Mouse (Mus musculus) kidney, postnatal 0 days (tissue): Measurements from ENCODE around the gene Dnmt1. TPM values are rescaled to one million over a fixed set of nuclear protein-coding genes. Genes with fewer than 3 reads are reported as not detected.

Experiments
- ATAC-seq: fragments of 200-750 bp; cut with Nextera tagmentation; replicated peaks from 2 replicates; pipeline ENCODE4 v1.8.0; 2017; ENCODE audit warnings: low read depth, moderate number of reproducible peaks, moderate TSS enrichment, moderate library complexity; ENCODE audit not compliant: low FRiP score
- DNase-seq: peaks from one replicate; pipeline ENCODE4 v3.0.0-alpha.2; 2016; ENCODE audit warnings: low spot score
- H3K27ac ChIP-seq: fragments of 300-500 bp; sonication (generic); 2 replicates; pipeline ENCODE4 v1.5.1; 2014; ENCODE audit warnings: mild to moderate bottlenecking
- H3K27me3 ChIP-seq: fragments of 300-500 bp; sonication (generic); 2 replicates; pipeline ENCODE4 v1.6.1; 2014; ENCODE audit warnings: low read length, mixed read lengths; ENCODE audit not compliant: insufficient read depth
- H3K36me3 ChIP-seq: fragments of 300-500 bp; sonication (generic); 2 replicates; pipeline ENCODE4 v1.6.1; 2014; ENCODE audit warnings: low read length, mixed read lengths; ENCODE audit not compliant: insufficient read depth
- H3K4me1 ChIP-seq: fragments of 300-500 bp; sonication (generic); replicated peaks from 2 replicates; pipeline ENCODE4 v1.6.1; 2014; ENCODE audit warnings: antibody characterized with exemption, low read length, mixed read lengths; ENCODE audit not compliant: insufficient read depth
- H3K4me2 ChIP-seq: fragments of 300-500 bp; sonication (generic); 2 replicates; pipeline ENCODE4 v1.6.1; 2014; ENCODE audit warnings: mild to moderate bottlenecking, low read length, moderate library complexity, mixed read lengths
- H3K4me3 ChIP-seq: fragments of 300-500 bp; sonication (generic); replicated peaks from 2 replicates; pipeline ENCODE4 v1.5.1; 2014; ENCODE audit warnings: low read depth, low read length
- H3K9ac ChIP-seq: fragments of 300-500 bp; sonication (generic); 2 replicates; pipeline ENCODE4 v1.6.1; 2014; ENCODE audit warnings: low read depth, low read length
- H3K9me3 ChIP-seq: fragments of 300-500 bp; sonication (generic); replicated peaks from 2 replicates; pipeline ENCODE4 v1.6.1; 2016; ENCODE audit warnings: low read length, inconsistent platforms, mixed read lengths
- CTCF ChIP-seq: IDR thresholded peaks from 2 replicates; pipeline ENCODE4 v1.5.1; 2016; ENCODE audit warnings: antibody characterized with exemption, low read depth, mild to moderate bottlenecking, moderate library complexity
- WGBS: fragments of 180-500 bp; shearing (Covaris S2); extraction: QIAGEN DNeasy Blood & Tissue Kit; methylation state at CpG from one replicate; pipeline ENCODE4 v1.1.7; 2014; 5-methylcytosine and 5-hydroxymethylcytosine counted together
- polyA plus RNA-seq: library from polyadenylated mRNA; unstranded; fragments of >200 nt; fragmentation: Nextera tagmentation; extraction: Ambion mirVana; gene quantifications from 2 replicates; pipeline ENCODE4 v1.2.1, GENCODE M21; 2015

The Dnmt1 gene
- polyA plus RNA-seq, 1 experiment from 2014 or later: 34.1 TPM

- H3K4me3 ChIP-seq: no peak overlapping the region
- no peak for TF ChIP-seq CTCF
- peak overlapping the region; percentile 36; the same call in 1 of the 2 replicates for H3K4me2 ChIP-seq
- H3K27me3 ChIP-seq: no peaks in the 10 kb centered on the region
- ATAC-seq (no peak; the same call in 1 of the 2 replicates), DNase-seq (peak; percentile 66)
- 3% methylated on average over 10 of the region's 10 CpGs for WGBS
- 0 out of 2 replicates have a peak, but pooled peaks cover 3% of the 10 kb centered on the region for H3K4me1 ChIP-seq
- H3K9ac ChIP-seq: no peak overlapping the region
- H3K27ac ChIP-seq: peak overlapping the region; percentile 5; the same call in 1 of the 2 replicates
- no peaks in the 10 kb centered on the region for H3K36me3 ChIP-seq
- no peaks in the 10 kb centered on the region for H3K9me3 ChIP-seq
Measured at GRCm38 (mm10) chr9:20990861-20991260, 31.2 kb upstream of the Dnmt1 start.

GRCm38 (mm10) chr9:20987953-20988352 is 28.3 kb upstream of the Dnmt1 start:
- Histone ChIP-seq H3K4me3 (no peak overlapping the region), H3K36me3 (no peaks in the 10 kb centered on the region), H3K27me3 (no peaks in the 10 kb centered on the region), H3K27ac (no peak overlapping the region), H3K4me1 (0 out of 2 replicates have a peak, but pooled peaks cover 7% of the 10 kb centered on the region), H3K4me2 (no peak overlapping the region), H3K9ac (no peak overlapping the region), H3K9me3 (no peaks in the 10 kb centered on the region)
- ATAC-seq (no peak), DNase-seq (no peak)
- no peak for TF ChIP-seq CTCF
- 23% methylated on average over 7 of the region's 7 CpGs for WGBS

- 53% methylated on average over 15 of the region's 15 CpGs for WGBS
- no peak for ATAC-seq
- Histone ChIP-seq H3K4me2 (no peak overlapping the region), H3K27me3 (no peaks in the 10 kb centered on the region), H3K9me3 (no peaks in the 10 kb centered on the region), H3K36me3 (no peaks in the 10 kb centered on the region), H3K27ac (no peak overlapping the region), H3K4me1 (0 out of 2 replicates have a peak, but pooled peaks cover 7% of the 10 kb centered on the region), H3K4me3 (no peak overlapping the region), H3K9ac (no peak overlapping the region)
- DNase-seq: peak; percentile 82
- TF ChIP-seq CTCF: no peak
Measured at GRCm38 (mm10) chr9:20986952-20987686, 27.4 kb upstream of the Dnmt1 start.

DNA sequence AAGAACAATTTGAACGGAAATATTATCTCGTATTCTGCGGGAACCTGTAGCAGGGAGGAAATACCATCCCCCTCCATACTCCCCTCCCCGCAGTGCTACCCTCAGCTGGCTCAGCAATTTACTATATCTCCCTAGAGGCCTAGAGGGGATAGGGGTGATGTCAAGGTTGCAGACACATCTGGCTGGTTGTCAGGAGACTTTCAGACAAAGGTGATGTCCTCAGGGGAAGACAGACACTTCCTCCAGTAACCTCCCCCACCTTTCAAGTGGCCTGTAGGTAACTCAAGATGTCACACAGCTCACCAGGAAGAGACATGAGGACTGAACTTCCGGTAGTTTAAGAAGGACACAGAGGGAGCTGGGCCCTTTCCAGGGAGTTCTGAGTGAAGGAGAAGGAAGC is 23.5 kb upstream of the Dnmt1 start:
- ATAC-seq (no peak), DNase-seq (no peak)
- no peak overlapping the region for H3K4me3 ChIP-seq
- H3K36me3 ChIP-seq: no peaks in the 10 kb centered on the region
- no peaks in the 10 kb centered on the region for H3K27me3 ChIP-seq
- 0 out of 2 replicates have a peak, but pooled peaks cover 4% of the 10 kb centered on the region for H3K4me1 ChIP-seq
- H3K9me3 ChIP-seq: no peaks in the 10 kb centered on the region
- no peak overlapping the region for H3K27ac ChIP-seq
- H3K4me2 ChIP-seq: no peak overlapping the region
- no peak overlapping the region for H3K9ac ChIP-seq
- WGBS: 7% methylated on average over 5 of the region's 5 CpGs
- TF ChIP-seq CTCF: no peak

DNA sequence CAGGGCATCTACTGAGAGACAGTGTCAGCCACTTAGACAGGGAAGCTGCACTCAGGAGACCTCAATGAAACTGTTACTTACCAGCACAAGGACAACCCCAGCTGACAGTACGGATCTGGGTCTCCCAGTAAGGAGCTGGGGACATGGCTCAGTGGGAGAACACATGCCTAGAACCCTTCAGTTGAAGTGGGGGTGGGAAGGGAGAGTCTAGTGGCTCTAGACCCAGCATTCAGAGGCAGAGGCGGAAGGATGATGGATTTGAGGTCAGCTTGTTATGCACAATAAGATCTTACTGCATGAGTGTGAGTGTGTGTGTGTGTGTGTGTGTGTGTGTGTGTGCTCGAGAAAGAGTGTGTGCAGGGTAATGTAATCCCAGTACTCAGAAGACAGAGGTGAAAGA is 22.5 kb upstream of the Dnmt1 start:
- no peak for DNase-seq
- peaks cover 4% of the 10 kb centered on the region; the same call in 1 of the 2 replicates for H3K4me1 ChIP-seq
- no peak for ATAC-seq
- WGBS: 67% methylated on average over 3 of the region's 3 CpGs
- H3K36me3 ChIP-seq: no peaks in the 10 kb centered on the region
- no peak overlapping the region for H3K4me3 ChIP-seq
- no peaks in the 10 kb centered on the region for H3K27me3 ChIP-seq
- H3K9ac ChIP-seq: no peak overlapping the region
- no peaks in the 10 kb centered on the region for H3K9me3 ChIP-seq
- no peak overlapping the region for H3K27ac ChIP-seq
- no peak for TF ChIP-seq CTCF
- H3K4me2 ChIP-seq: no peak overlapping the region

DNA sequence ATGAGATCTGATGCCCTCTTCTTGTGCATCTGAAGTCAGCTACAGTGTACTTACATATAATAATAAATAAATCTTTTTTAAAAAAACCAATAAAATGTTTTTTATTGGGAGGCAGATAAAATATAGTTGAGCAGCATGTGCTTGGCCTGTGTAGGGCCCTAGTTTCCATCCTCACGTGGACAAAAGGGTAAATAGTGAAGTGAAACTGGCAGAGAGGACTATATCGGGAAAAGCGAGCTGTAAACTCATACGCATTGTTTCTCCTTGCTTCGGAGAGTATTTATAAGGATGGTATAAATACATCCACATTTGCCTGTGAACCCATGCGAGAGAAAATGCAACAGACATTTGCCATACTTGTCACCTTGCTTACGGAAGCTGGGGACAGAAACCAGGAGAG is 20.1 kb upstream of the Dnmt1 start:
- no peak overlapping the region for H3K27ac ChIP-seq
- no peak for ATAC-seq
- no peaks in the 10 kb centered on the region for H3K36me3 ChIP-seq
- no peak overlapping the region for H3K4me3 ChIP-seq
- WGBS: 89% methylated on average over 7 of the region's 7 CpGs
- DNase-seq: no peak
- no peaks in the 10 kb centered on the region for H3K9me3 ChIP-seq
- no peak for TF ChIP-seq CTCF
- no peaks in the 10 kb centered on the region for H3K27me3 ChIP-seq
- H3K9ac ChIP-seq: no peak overlapping the region
- peaks cover 14% of the 10 kb centered on the region for H3K4me1 ChIP-seq
- H3K4me2 ChIP-seq: no peak overlapping the region
